Mouse (Mus musculus) gastrocnemius, adult 18-20 months (tissue): Measurements from ENCODE around the gene Spint4. TPM values are rescaled to one million over a fixed set of nuclear protein-coding genes. Genes with fewer than 3 reads are reported as not detected.
"Not testable (repeated sequence)": the region's sequence is repeated elsewhere in the genome, so short reads cannot be mapped to it uniquely, and the experiment has no call there.

ENCODE experiments used
- DNase-seq: peaks from one replicate; pipeline ENCODE4 v3.0.0; 2021; ENCODE audit warnings: low spot score
- long read RNA-seq, 2 experiments: library from polyadenylated mRNA; stranded (forward); transcript quantifications; one replicate each; pipeline ENCODE4 v2.0.0; 2021
- total RNA-seq, 2 experiments: library from RNA; stranded (reverse); gene quantifications; 2 replicates each; pipeline ENCODE4 v1.2.3; 2021

Gene Spint4
- total RNA-seq, result not detected
- long read RNA-seq, experiment 1, result 0 reads
- long read RNA-seq, experiment 2, result 0 reads

- no peak for DNase-seq
Observed at GRCm38 (mm10) chr2:164698201-164698600, at the start of gene Spint4. Gene Spint4 (plus strand): TSS chr2:164698501.

GRCm38 (mm10) chr2:164655858-164656257 lies 42.4 kb upstream of the Spint4 start, which contains the start of gene Wfdc10:
Gene Wfdc10 (plus strand): TSS chr2:164656046.
- peak; percentile 17 for DNase-seq

- DNase-seq, result no peak
Observed at GRCm38 (mm10) chr2:164656483-164656882, 41.8 kb upstream of the Spint4 start, which contains the start of gene Wfdc9. Gene Wfdc9 (minus strand): TSS chr2:164656583.

- DNase-seq, result no peak
Observed at GRCm38 (mm10) chr2:164664851-164665250, 33.5 kb upstream of the Spint4 start.

GRCm38 (mm10) chr2:164670261-164670660 lies 28.0 kb upstream of the Spint4 start:
- no peak for DNase-seq

- DNase-seq, result no peak
Observed at GRCm38 (mm10) chr2:164670938-164671337, 27.4 kb upstream of the Spint4 start.

- no peak for DNase-seq
Observed at GRCm38 (mm10) chr2:164673987-164674386, 24.3 kb upstream of the Spint4 start, which contains the start of gene Wfdc11. Gene Wfdc11 (minus strand): TSS chr2:164674087.

GRCm38 (mm10) chr2:164676103-164676502 lies 22.2 kb upstream of the Spint4 start:
- DNase-seq, result no peak

GRCm38 (mm10) chr2:164676916-164677685 lies 21.2 kb upstream of the Spint4 start:
- DNase-seq, result no peak

GRCm38 (mm10) chr2:164678848-164679625 lies 19.3 kb upstream of the Spint4 start:
- peak; percentile 62 for DNase-seq

GRCm38 (mm10) chr2:164679906-164680305 lies 18.4 kb upstream of the Spint4 start:
- DNase-seq, result no peak

- DNase-seq, result no peak
Observed at GRCm38 (mm10) chr2:164684807-164685206, 13.5 kb upstream of the Spint4 start, which contains the start of gene Wfdc13. Gene Wfdc13 (plus strand): TSS chr2:164685107.

GRCm38 (mm10) chr2:164700959-164701358 lies 2.7 kb downstream of the Spint4 start:
- DNase-seq, result no peak

- no peak for DNase-seq
Observed at GRCm38 (mm10) chr2:164701761-164702160, 3.5 kb downstream of the Spint4 start.

- no peak for DNase-seq
Observed at GRCm38 (mm10) chr2:164704235-164704634, 5.9 kb downstream of the Spint4 start.

- no peak for DNase-seq
Observed at GRCm38 (mm10) chr2:164705328-164705727, 7.0 kb downstream of the Spint4 start.

GRCm38 (mm10) chr2:164705991-164706390 lies 7.7 kb downstream of the Spint4 start:
- DNase-seq, result no peak

- no peak for DNase-seq
Observed at GRCm38 (mm10) chr2:164715005-164715404, 16.7 kb downstream of the Spint4 start, which contains the start of gene Spint5. Gene Spint5 (plus strand): TSS chr2:164715305.

- not testable (repeated sequence) for DNase-seq
Observed at GRCm38 (mm10) chr2:164716194-164716786, 18.0 kb downstream of the Spint4 start.

GRCm38 (mm10) chr2:164723276-164723675 lies 25.0 kb downstream of the Spint4 start:
- DNase-seq, result no peak

GRCm38 (mm10) chr2:164725895-164726619 lies 27.8 kb downstream of the Spint4 start:
- peak; percentile 46 for DNase-seq
